Mouse (Mus musculus) adrenal gland, postnatal 10 days (tissue): Measurements from ENCODE around the gene A830031A19Rik. TPM values are rescaled to one million over a fixed set of nuclear protein-coding genes. Genes with fewer than 3 reads are reported as not detected.

ENCODE experiments used
- DNase-seq: peaks from one replicate; pipeline ENCODE4 v3.0.0; 2021; ENCODE audit warnings: mixed read lengths
- long read RNA-seq, 2 experiments: library from polyadenylated mRNA; stranded (forward); transcript quantifications; one replicate each; pipeline ENCODE4 v2.0.0; 2021
- total RNA-seq, 2 experiments: library from RNA; stranded (reverse); gene quantifications; 2 replicates each; pipeline ENCODE4 v1.2.3; 2021

A830031A19Rik gene
- not detected for total RNA-seq
- long read RNA-seq, experiment 1, result 0 reads
- long read RNA-seq, experiment 2, result 0 reads

DNA sequence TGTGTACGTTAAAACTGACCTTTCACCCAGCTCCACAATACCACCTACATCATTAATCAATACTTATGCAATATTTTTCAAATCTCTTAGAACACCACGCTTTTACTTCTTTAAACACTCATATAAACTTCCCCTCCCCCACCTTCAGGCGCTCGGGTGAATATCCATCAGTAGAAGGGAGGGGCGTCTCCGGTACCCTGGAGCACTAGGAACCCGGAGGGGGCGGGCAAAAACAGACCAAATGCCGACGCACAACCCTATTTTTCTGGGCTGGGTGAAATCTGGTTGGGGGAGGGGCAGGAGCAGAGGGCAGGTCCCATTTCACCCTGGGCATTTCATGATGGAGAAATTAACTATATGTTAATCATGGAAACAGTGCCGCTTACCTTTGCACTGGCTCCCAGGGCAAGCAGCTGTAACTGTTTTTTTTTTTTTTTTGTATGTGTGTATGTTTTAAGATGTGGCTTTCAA, at the start of gene A830031A19Rik:
Gene A830031A19Rik, minus strand, starts transcription at position 421 of the 471 bp plus-strand sequence.
- DNase-seq, result no peak

DNA sequence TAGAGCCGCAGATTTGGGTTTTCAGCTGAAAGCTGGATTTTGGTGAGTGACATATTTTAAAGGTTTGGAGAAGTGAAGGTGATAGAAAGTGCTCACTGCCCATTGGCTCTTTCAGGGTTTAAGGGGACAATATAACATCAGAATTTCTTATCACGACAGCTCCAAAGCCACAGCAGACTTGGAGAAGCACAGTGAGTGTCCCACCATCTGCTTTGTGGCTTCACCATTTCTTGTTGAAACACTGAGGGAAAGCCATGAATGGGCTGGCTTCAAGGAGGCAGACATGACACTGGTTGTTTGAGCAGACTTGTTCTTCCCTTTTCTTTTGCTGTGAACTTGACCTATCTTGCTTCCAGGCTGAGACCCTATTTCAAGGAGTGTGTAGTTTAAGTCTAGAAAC, 49.1 kb upstream of the A830031A19Rik start:
- DNase-seq, result no peak

DNA sequence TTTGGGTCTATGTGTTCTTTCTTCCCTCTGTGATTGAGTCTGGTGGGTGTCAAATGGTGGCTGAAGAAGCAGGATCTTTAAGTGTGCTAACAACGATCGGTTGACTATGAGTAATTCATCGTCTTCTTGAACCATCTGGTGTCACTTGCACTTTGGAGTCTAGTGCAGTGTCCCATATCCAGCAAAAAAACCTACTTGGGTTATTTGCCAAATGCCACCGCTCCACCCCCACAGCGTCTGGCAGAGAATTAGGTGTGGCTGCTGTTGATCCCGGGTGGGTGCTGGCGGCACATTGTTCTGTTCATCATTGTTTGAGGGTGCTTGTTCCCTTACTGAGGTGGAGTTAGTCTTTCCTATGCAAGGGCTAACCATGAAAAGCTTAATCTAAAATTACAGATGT, 48.0 kb upstream of the A830031A19Rik start:
- no peak for DNase-seq

DNA sequence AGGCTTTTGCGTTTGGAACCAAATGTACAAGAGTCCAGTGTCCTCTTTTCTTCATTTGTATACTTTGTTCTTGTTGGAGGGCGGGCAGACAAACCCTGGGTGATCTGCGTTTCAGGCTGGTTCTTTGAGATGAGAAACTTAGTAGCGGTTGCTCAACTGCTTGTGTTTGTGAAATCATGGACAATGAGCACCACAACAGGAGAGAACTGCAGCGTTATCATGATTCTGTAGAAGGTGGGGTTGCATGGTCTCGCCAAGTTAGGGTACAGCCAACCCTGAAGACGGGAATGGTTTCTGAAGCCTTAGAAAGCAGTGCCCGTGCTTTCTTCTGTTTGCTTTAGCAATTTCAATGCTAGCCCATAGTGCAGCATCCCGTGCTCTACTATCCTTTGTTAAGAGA, 46.3 kb upstream of the A830031A19Rik start:
- no peak for DNase-seq

DNA sequence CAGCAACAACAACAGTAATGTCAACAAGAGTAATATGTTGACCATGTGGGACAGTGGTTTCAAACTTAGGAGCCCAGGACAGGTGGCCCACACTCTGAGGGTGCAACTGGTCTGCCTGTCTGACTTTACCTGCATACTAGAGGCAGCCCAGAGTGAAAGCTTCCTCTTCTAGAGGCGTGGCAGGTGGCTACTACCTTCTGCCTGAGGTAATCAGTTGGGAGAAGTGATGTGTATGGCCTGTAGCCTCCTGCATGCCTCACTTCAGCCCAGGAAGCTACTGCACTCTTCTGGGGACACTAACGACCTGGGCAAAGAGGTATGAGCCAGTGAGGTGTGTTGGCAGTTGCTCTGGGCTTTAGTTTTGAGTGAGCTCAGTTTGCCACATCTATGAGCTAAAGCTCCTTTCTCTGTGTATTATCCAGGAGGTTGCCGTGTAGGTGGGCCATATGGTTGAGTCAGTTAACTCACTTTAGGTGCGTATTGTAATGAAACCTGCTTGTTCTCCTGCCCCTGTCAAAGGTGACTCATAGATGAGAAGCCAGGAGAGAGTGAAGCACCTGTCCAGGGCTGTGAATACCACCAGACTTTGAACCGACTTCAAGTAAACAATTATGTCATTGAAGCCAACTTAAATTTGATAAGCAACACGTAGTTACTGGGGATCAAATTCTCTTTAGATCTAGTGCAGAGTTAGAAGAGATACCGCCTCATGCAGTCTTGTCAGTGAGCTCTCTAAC, 41.9 kb upstream of the A830031A19Rik start:
- no peak for DNase-seq

DNA sequence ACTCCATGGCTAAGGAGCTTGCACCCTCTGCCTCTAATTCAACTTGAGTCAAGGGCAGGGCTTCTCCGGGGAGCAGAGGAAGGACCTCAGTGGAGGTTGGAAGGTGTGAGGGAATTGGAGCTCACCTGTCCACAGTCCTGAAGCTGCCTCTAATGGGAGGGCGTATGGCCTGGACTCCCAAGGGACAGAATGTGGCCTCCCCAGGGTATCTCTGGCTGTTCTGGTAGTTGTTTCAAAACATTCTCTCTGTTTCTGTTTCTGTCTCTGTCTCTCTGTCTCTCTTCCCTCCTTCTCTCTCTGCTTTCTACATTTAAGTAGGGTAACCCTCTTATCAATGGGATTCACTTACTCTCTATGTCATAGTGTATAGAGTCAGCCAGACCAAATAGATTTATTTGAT, 41.2 kb upstream of the A830031A19Rik start:
- no peak for DNase-seq

DNA sequence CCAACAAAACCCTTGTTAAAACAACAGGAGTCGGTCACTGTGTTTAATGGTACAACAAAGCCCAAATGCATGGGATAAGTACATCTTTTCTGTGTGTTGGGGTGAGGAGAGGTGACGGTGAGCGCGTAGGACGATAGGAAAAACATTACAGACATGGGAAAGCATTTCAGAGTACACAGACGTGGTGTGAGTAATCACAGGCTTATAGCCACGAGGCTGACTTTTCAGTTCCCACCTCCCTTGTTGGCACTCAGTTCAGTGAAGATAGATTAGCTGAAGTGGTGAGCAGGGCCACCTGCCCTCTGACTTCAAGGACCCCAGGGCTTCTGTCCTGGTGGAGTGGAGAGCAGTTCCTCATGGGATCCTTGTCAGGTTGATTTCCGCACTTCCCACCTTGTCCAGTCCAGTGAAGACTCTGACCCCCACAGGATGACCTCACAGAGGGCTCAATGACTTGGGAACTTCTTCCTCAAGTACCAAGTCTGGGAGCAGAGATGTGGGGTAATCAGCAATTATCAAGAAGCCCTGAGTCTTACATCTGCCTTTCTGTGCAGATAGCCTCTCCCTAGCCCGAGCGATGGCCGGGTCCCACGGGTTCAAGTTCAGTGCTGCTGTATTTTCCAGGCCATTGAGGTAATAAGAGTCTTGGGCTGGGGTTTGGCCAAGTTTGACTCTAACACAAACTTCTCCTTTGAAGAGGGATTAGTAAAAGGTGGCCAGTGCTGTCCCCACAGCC, 40.3 kb upstream of the A830031A19Rik start:
- no peak for DNase-seq

DNA sequence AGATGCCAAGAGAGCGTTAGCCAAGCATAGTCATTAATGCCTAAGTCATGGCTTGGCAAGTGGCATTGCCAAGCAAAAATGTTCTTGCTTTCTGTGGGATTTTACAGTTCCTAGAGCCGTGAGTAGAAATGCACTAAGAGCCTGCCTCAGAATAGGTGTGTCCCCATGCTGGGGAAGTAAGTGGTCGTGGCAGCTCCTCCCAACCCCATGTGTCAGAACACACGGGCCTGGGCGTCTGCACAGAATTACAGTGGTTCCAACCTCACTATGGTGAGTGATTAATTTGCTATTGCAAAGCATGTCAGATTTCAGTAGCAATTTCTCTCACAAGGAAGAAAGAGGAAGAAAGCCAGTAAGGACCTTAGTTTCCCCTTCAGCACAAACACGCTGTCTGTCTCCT, 36.9 kb upstream of the A830031A19Rik start:
- DNase-seq, result no peak

DNA sequence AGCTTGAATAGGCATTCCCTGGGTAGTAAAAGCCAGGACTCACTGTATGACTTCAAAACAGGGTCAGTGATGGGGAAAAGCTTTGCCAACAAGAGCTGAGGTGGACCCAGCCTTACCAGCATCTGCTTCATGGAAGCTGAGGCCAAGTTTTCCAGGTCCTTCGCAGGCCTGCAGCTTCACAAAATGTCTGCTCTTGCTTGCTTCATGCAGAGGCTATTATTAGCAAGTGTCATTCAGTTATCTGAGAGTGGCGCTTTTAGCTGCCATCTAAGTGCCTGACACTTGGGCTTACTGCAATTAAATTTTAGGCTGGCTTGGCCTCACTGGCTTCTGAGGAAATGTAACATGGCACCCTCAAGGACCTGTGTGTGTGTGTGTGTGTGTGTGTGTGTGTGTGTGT, 35.3 kb upstream of the A830031A19Rik start:
- no peak for DNase-seq

DNA sequence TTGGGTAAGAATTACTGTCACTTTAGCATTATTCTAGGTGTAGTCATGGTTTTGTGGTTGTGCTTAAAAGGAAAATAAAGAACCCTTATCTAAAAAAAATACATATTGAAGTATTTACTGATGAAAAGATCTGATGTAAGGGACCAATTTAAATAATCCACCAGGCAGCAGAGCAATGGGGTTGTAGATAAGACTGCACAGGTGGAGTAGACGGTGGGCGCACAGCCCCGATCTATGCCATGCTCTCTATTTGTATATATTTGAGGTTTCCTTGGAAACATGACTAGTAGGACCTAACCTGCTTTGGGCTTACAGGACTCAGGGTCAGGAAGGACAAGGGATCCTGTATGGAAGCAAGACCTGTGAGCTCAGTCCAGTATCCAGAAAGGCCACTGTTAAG, 34.5 kb upstream of the A830031A19Rik start:
- DNase-seq, result no peak

DNA sequence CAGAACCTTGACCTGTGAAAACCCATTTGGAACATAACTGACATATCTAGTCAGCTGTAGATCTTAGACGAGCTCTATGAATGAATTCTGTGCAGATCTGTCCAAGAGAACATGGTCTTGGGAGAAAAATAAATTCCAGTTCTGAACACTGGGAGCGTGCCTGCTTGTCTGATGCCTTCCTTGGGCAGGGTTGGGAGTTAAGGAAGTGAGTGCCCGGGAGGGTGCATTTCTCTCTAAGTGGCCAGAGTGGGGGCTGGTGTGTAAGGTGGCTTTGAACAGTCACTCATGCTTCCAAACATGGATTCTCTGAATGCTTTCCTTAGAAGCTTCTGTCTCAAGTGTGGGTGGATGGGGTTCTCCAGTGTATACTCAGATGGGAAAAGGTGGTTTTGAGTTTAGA, 34.1 kb upstream of the A830031A19Rik start:
- no peak for DNase-seq

DNA sequence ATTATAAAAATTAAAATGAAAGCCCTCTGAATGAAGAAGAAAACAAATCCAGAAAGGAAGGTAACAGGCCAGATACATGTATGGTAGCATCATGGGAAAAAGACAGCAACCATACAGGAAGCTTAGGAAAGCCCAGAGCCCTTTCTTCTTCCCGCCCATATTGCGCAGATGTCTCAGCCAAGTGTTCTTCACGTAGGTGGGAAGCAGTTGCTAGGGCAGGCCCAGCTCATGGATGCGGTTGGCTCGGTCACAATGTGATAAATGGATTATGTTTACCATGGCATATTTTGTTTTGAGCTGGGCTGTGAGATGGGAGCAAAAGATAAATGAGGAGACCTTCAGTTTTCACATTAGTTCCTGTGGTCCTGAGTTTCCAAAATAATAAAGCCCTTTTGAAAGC, 32.6 kb upstream of the A830031A19Rik start:
- no peak for DNase-seq

DNA sequence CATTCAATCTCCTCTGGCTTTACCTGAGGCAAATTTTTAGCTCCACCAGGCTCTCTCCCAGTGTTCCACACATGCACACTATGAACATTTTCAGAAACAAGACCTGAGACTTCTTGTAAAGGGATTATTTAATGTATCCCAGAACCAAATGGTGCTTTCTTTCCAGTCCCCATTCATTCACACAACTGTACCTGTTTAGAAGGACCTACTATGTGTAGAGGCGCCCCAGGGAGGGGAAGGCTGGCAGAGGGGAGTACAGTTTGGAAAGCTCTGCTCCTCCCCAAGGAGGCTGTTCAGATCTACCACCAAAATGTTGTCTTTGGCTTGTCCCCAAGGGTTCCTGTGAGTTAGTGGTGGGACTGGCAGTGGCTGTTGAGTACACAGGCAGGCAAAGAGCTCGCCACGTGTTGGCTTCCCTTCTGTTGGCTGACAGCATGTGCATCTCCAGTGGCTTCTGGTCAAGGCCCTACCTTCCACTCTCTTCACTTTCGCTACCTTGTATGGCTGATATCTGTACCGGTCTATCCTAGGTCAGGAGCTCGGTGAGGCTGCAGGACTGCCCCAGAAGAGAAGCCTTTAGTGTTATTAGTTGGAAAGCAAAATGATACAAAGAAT, 28.4 kb upstream of the A830031A19Rik start:
- DNase-seq, result no peak

DNA sequence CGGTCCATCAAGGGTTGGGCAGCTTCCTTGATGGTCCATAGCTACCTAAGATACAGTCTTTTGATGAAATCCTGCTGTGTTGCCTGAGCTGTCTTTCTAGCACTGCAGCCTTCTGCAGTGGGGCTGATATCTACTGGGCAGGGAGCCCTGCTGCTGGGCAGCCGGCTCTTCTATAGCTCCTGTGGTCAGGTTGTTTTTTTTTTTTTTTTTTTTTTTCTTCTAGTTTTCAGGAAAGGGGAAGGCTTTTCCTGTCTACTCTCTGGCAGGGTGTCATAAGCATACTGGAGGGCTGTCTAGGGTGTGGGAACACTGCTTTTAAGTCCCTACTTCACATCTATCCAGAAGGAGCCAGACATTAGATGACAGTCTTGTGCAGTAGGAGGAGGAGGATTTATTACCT, 27.5 kb upstream of the A830031A19Rik start:
- no peak for DNase-seq

DNA sequence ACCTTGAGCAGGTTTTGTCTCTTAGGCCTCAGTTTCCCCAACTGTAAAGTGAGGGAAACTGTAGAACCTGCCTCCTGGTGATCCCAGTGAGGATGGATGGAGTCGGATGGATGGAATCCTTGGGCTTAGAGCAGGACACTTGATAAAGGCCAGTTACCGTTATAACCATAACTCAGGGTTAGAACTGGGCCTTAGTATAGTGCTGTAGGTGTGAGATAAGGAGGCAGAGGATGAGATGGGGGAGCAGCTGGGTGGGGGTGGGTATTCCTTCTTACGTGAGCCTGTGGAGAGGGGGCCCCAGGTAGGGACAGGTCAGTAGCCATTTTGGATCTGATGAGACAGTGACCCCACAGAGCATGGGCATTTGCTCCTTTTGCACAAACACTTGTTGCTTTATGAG, 26.8 kb upstream of the A830031A19Rik start:
- no peak for DNase-seq

DNA sequence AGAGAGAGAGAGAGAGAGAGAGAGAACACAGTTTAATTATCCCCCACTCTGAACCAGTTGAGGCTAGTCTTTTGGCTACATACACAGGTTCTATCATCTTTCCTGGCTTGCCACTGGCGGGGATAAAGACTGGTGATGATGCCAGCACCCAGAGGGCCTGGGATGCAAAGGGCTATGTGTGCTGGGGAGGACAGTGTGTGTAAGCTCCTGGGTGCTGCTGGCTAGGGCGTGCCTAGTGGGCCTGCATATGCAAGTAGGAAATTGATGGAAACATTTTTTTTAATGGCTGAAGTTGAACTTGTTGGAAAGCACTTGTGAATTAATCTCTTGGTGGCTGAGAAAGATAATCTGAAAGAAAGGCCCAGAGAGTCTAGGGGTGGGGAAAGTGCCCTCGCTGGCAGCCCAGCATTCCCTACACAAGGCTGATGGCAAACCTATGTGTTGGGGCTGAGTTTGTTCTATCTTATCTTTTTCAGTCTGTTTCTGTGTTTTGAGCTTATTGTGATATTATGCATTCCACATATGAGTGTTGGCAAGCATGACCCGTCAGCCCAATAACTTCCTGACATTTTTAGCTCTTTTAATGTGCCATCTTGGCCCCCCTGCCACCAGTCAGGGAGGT, 25.7 kb upstream of the A830031A19Rik start:
- no peak for DNase-seq

DNA sequence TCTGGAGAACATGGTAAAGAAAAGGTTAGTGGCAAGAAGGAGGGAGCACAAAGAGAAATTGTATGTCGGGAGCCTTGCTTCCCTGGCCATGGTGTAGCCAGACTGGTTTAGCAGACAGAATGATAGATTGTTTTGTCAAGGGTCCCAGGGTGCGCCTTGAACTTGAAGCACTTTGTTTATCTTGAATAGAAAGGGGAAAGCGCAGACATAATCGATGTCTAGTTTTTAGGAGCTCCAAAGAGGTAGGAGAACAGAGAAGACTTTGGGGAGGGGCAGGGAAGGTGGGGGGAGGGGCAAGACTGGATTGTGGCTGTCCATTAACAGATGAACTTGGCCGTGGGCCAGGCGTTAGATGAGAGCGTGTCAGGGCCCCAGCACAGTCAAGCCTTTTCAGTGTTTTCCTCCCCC, 25.0 kb upstream of the A830031A19Rik start:
- DNase-seq, result no peak

DNA sequence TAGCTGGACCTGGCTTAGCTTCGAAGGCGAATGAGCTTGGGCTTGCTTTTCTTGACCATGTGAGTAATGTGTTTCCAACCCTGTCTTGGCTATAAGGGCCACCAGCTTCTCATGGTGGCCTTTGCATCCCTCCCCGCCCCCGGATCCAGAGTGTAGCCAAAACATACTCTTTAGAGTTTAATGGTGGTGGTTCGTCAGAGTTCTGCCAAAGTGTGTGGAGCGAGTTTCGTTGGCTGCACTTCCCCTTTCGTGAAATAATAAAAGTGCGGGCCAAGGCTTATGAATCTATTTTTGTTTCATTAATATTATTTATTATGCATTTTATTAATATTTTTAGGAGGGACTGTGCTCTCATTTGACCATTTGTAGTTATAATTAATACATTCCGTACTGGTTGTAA, 24.4 kb upstream of the A830031A19Rik start:
- DNase-seq, result no peak

DNA sequence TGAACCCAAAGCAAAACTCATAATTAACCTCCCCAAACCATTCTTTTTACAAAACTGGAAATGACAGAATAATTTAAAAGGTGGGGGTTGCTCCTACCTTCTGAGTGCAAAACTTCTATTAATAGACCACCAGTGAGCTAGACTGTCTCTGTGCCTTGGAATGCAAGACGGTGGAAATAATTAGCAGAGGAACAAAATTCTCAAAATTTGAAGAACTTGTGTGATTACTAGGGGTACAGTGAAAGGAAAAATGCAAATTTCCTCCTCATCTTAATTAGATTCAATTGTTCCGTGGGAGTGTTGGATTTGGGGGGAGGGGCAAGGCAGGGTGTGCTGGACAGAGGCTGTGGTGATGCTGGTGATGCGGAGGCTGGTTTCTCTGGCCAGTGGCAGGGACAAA, 23.8 kb upstream of the A830031A19Rik start:
- no peak for DNase-seq

DNA sequence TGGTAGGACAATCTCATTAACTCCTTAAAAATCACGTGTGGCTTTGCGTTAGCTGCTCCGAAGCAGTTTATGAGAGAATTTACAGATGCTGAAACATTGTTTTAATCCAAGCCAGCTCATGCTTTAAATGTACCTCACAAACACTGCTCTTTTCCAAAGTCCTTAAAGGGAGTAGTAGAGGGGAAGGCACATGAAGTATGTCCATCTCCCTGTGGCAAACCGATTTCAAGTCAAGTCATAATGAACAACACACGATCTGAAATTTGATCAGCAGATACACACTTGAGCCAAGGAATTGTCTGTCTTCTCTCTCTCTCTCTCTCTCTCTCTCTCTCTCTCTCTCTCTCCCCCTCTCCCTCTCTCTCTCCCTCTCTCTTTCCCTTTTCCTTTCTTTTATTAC, 23.2 kb upstream of the A830031A19Rik start:
- no peak for DNase-seq

DNA sequence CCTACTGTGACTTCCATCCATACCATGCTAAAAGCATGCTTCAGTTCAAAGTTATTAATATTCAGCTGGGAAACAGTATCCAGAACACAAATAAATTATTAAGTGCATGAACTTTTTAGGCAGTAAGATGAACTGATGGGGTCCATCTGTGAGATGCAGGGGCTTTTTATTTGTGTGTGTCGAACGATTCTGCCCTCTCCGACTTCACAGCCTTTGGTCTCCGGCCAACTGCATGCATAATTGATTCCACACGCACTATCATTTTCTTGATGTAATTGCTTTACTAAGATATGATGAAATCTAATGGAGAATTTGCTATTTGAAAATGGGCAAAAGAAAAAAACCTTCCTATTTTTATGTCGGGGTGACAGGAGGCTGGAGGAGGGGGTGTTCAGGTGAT, 22.2 kb upstream of the A830031A19Rik start:
- DNase-seq, result no peak

DNA sequence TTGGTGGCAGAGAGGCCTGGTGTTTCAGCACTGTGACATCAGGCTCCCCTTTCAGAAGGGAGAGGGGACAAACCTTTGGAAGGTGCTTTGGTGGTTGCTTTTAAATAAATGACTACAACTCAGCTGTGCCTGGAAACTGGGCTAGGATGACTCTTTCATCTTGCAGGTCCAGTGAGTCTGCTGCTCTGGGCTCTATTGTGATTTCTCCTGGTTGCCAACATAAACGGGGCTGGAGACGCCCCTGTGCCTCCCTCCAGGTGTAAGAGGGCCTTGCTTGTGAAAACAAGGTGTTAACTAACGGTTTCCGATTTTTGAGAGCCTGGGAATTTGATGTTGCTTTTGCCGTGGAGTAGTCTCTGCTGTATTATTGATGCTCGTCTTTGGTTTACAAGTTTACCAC, 21.6 kb upstream of the A830031A19Rik start:
- no peak for DNase-seq
